Mouse (Mus musculus): ENCODE measurements at regions not wholly inside any gene's neighbourhood (a gene's known extent, or its start where the extent isn't known, plus 50 kb on each side); places are given as distances from the start of the nearest gene placed in this dataset.

DNA sequence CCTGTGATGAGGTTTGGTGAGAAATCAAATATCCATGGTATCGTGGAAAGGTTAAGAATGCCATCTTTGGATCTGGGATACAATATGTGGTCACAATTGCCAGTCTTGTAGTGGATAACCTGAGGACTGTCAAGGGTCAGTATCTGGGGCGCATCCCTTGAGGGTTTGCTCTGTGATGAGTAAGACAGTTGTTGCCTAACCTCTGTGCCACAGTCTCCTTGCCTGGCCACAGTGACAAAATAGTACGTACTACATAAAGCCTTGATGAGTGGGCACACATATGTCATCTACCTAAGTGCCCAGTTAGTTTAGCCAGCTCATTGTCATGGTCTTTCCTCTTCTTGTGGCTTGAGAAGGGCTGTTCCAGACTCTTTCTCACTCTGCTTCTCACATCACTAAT lies 977.0 kb upstream of the A1bg start:
- TF ChIP-seq POLR2A (IDR thresholded peaks at IDR 0.05; ENCODE audit: control insufficient read depth, extremely low read depth, insufficient read depth, low read length, poor library complexity) (no peak), CTCF (IDR thresholded peaks at IDR 0.05; ENCODE audit: borderline replicate concordance, control insufficient read depth, extremely low read depth, insufficient read depth, low read length, poor library complexity) (no peak)
